Mouse (Mus musculus): ENCODE results near the gene Tomt.

DNA sequence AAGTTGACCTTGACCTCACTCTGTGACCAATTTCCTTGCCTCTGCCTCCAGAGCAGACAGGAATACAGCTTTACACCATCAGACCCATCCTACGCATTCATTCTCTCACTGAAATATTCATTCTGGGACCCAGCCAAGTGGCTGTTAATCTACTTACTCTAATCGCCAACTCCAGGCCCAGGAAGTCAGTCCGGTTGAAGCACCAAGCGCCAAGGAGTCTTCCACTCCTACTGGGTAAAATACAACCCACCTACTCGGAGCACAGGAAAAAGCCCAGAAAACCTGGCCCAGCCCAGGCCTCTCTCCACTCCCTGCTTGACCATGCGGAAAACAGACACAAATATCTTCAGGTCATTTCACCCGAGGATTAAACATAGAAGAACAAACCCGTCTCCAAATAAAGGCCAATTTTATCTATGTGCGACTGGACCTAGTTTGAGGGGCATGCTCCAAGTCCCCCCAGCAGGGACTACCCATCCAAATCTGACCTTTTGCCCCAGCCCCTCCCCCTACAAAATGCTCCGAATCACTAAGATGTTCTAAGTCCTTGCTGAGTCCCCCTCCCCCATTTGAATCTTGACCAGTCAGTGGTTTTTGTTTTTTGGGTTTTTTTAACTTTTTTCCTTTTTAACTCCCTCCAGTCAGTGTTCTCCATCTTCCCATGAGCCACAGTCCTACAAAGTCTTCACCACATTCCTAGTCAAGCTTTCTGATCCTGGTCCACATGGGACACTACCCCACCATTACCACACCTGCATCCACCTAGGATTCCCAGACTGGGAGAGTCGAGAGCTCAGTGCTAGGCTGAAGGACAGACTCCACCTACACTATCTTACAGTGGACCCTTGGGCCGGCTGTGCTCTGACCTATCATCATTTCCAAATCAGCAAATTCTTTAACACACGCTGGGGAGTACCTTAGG, 37.7 kb downstream of the Tomt start:
- TF ChIP-seq POLR2A (IDR thresholded peaks at IDR 0.05; ENCODE audit: low read depth, low read length): no peak
- no peak for TF ChIP-seq CTCF (IDR thresholded peaks at IDR 0.05; ENCODE audit: borderline replicate concordance, insufficient read depth, low read length)

Measured in embryonic fibroblast, embryonic 13.5 days (primary cell).